Mouse (Mus musculus) kidney, postnatal 36 days (tissue): ENCODE results near the gene Snrpd2.
"Not testable (repeated sequence)": the region's sequence is repeated elsewhere in the genome, so short reads cannot be mapped to it uniquely, and the experiment has no call there.

Experiments used
- DNase-seq, 2 experiments: peaks; one replicate each; pipeline ENCODE4 v3.0.0; 2021 to 2022; ENCODE audit warnings: mixed read lengths in 2 of 2

Gene Snrpd2

GRCm38 (mm10) chr7:19151121-19151520 is 1.6 kb downstream of the Snrpd2 start:
- not testable (repeated sequence) for DNase-seq

- DNase-seq, result no peak
These were observed 5.3 kb downstream of the Snrpd2 start for GRCm38 (mm10) chr7:19154796-19155195.

DNA sequence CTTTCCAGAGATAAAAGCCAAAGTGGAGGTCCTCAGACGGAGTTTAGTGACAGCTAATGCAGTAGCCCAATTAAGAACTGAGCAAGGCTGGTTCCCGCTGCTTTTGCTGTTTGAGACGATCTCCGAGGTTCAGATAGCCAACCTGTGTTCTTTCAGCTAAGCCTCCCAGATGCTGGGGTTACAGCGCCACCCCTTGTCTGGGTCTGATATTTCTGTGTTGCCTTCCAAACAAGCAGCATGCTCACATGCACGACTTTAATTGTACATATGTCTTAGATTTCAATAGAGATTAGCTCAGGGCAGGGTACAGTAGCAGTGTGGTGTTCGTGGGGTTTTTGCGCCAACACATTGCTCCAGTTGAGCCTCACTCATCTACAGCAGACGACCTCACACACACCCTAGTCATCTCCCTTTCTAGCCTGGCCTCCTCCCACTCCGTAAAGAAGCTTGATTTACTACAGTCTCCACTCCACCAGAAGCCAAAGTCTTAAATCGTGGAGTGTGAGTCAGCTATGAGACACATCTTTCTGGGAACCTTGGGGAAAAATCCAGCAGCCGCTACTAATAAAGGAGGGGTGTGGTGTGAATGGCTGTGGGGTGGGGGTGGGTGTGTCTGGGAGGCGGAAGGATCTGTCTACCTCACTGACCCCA is 6.4 kb downstream of the Snrpd2 start:
- DNase-seq, result peak in 1 of 2 experiments; percentile 43

- DNase-seq, result peak; percentile 92 to 96
These were observed 7.8 kb downstream of the Snrpd2 start for GRCm38 (mm10) chr7:19157160-19157800.

- no peak for DNase-seq
These were observed 9.1 kb downstream of the Snrpd2 start for GRCm38 (mm10) chr7:19158601-19159000.

GRCm38 (mm10) chr7:19159411-19159810 is 9.9 kb downstream of the Snrpd2 start:
- no peak for DNase-seq

- peak; percentile 16 to 58 for DNase-seq
These were observed 10.6 kb downstream of the Snrpd2 start for GRCm38 (mm10) chr7:19160115-19160514.

DNA sequence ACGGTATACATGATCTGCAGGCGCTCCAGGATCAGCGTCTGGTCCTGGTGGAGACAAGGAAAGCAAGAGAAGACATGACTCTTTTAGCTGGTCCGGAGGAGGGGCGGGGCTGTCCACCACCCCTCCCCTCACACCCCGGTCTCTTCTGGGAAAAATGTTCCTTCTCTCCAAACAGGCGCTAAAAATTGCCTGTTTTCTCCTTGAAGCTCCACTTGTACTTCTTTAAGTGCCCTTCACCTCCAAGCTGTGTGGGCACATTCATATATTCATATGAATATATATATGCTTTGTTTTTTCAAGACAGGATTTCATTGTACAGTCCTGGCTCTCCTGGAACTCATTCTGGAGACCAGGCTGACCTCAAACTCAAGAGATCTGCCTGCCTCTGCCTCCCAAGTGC is 13.4 kb downstream of the Snrpd2 start:
- no peak for DNase-seq

- no peak for DNase-seq
These were observed 14.2 kb downstream of the Snrpd2 start for GRCm38 (mm10) chr7:19163752-19164151.

GRCm38 (mm10) chr7:19164189-19164588 is 14.7 kb downstream of the Snrpd2 start:
- peak; percentile 13 to 56 for DNase-seq

GRCm38 (mm10) chr7:19164978-19165377 is 15.5 kb downstream of the Snrpd2 start:
- no peak for DNase-seq

- DNase-seq, result no peak
These were observed 16.3 kb downstream of the Snrpd2 start, which contains the start of gene Gipr for GRCm38 (mm10) chr7:19165656-19166423. Gene Gipr, minus strand, starts transcription at chr7:19166127.

DNA sequence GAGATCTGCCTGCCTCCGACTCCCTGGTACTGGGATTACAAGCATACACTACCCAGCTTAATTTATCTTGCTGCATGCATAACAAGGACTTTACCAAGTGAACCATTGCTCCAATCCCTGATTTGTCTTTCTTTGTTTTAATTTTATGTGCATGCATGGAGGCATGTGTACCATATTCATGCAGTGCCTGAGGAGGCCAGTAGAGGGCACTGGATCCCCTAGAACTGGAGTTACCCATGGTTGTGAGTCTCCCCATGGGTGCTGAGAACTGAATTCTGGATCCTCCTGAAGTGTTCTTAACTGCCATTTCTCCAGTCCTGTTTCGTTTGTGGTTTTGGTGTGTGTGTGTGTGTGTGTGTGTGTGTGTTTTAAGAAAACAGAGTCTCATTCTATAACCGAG is 17.5 kb downstream of the Snrpd2 start:
- no peak for DNase-seq

DNA sequence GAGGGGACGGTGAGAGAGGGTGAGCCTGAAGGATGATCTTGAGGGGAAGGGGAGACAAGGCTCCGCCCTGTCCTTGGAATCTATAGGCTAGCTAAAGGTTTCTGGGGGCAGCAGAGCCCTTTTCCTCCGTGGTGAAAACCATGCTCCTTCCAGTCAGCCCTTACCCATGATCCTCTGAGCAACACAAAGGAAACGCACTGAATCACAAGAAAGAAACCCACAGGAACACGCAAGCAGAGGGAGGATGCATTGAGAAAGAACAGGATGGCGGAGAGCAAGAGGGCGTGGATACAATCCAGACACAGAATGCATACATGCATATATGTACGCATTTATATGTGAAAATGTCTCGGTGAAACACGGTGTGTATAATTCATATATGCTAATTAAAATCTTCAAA is 20.0 kb downstream of the Snrpd2 start:
- DNase-seq, result no peak

DNA sequence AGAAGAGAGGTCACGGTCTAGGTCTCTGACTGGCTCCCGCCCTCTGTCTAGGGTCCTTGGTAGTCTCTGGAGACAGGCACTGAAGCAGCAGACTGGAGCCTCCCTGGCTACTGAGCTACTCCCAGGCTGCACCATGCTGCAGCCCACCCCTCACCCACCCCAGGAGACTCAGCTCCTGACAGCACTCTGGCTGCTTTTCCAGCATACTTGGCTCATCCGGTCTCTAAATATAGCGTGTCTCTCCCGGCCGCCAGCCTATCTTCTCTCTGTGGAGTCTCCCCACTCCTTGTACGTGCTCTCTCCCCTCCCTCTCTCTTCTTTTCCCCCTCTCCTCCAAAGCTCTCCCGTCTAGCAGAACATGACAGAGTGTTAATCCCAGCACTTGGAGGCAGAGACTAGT is 20.6 kb downstream of the Snrpd2 start:
- DNase-seq, result no peak

GRCm38 (mm10) chr7:19171831-19172230 is 22.3 kb downstream of the Snrpd2 start:
- DNase-seq, result no peak

DNA sequence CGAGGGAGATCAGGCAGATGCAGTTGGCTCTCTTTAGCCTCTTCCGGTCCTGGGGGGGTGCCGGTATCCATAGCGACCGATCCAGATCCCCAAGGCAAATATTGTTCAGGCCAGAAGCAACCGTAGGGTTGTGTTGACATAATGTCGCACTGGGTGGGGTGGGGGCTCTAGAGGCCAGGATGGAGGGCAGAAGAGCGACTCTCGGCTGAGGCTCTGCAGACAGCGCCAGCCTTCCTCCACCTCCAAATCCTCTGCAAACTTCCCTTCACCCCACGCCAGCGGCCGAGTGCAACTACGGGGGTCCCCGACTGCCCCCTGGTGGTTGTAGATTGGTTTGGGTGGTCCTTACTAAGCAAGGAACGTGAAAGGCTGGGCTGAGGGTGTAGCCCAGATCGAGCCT is 23.4 kb downstream of the Snrpd2 start:
- peak; percentile 76 to 92 for DNase-seq

- DNase-seq, result peak; percentile 21 to 65
These were observed 26.4 kb downstream of the Snrpd2 start, which contains the start of gene Eml2 for GRCm38 (mm10) chr7:19175708-19176515. Gene Eml2, plus strand, starts transcription at chr7:19176421.

DNA sequence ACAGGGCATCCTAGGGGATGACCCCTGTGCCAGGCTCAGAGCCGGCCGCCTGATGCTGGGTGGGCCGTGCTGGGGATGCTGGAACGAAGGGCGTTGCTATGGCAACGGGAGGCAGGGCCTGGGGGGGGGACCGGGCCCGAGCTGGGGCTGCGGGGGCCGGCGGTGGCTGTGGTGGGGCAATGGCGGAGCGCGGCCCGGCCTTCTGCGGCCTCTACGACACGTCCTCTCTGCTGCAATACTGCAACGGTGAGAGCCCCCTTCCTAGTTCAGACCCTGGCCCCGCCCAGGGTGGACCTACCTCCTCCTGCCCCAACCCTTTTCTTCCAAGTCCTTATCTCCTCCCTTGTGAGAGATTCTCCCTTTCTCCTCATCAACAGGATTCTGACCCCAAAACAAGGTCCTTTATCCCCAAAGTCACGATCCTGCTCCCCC is 27.0 kb downstream of the Snrpd2 start:
- no peak for DNase-seq

GRCm38 (mm10) chr7:19177216-19177615 is 27.7 kb downstream of the Snrpd2 start:
- no peak for DNase-seq

GRCm38 (mm10) chr7:19178035-19178434 is 28.5 kb downstream of the Snrpd2 start:
- no peak for DNase-seq

DNA sequence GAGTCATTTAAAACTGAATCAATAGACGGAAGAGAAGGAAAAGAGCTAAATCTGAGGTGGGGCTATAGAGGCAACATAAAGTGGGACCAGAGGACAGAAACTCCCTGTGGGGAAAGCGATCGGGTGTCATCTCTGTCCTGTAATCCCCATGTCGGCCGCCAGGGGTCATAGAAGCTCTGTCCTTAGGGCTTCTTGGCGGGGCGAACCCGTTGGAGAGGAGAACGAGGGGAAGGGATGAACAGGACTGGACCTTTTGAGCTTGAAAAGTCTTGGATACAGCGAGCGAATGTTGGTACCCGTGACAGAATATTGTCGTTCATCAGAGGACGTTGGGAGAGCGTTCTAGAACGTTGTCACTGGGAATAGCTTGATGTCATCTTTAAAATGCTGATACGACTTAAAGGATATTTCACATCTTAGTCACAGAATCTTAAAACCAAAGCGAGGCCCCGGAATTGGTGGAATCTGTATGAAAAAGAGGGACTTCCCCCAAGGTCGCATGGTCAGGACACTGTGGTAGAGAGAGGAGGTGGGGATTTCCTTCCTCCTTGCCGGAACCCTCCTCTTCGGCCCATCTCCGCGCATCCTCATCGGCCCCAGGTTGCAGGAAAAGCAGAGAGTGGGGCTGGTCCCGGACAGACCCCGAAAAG is 29.0 kb downstream of the Snrpd2 start:
- DNase-seq, result peak; percentile 71 to 90
